Mouse (Mus musculus) neural tube, embryonic 15.5 days (tissue): ENCODE data around the gene Ovca2. TPM values are rescaled to one million over a fixed set of nuclear protein-coding genes. Genes with fewer than 3 reads are reported as not detected.
"Not testable (repeated sequence)": the region's sequence is repeated elsewhere in the genome, so short reads cannot be mapped to it uniquely, and the experiment has no call there.

Experiments used
- ATAC-seq: fragments of 200-750 bp; cut with Nextera tagmentation; 2 replicates; pipeline ENCODE4 v1.8.0; 2017; ENCODE audit warnings: mild to moderate bottlenecking, moderate TSS enrichment, moderate library complexity; ENCODE audit not compliant: low FRiP score
- H3K27ac ChIP-seq: fragments of 300-500 bp; sonication (generic); replicated peaks from 2 replicates; pipeline ENCODE4 v1.5.1; 2015; ENCODE audit warnings: mild to moderate bottlenecking, inconsistent platforms
- H3K27me3 ChIP-seq: fragments of 300-500 bp; sonication (generic); replicated peaks from 2 replicates; pipeline ENCODE4 v1.6.1; 2015; ENCODE audit warnings: inconsistent platforms
- H3K36me3 ChIP-seq: fragments of 300-500 bp; sonication (generic); 2 replicates; pipeline ENCODE4 v1.6.1; 2015; ENCODE audit warnings: inconsistent platforms
- H3K4me1 ChIP-seq: fragments of 300-500 bp; sonication (generic); 2 replicates; pipeline ENCODE4 v1.6.1; 2015; ENCODE audit warnings: inconsistent platforms
- H3K4me2 ChIP-seq: fragments of 300-500 bp; sonication (generic); 2 replicates; pipeline ENCODE4 v1.6.1; 2015; ENCODE audit warnings: inconsistent platforms, mild to moderate bottlenecking, moderate library complexity
- H3K4me3 ChIP-seq: fragments of 300-500 bp; sonication (generic); replicated peaks from 2 replicates; pipeline ENCODE4 v1.5.1; 2015; ENCODE audit warnings: mild to moderate bottlenecking, inconsistent platforms
- H3K9ac ChIP-seq: fragments of 300-500 bp; sonication (generic); replicated peaks from 2 replicates; pipeline ENCODE4 v1.6.1; 2015; ENCODE audit warnings: mild to moderate bottlenecking, inconsistent platforms
- H3K9me3 ChIP-seq: fragments of 300-500 bp; sonication (generic); replicated peaks from 2 replicates; pipeline ENCODE4 v1.6.1; 2016; ENCODE audit warnings: inconsistent platforms
- WGBS: fragments of 180-500 bp; shearing (Covaris S2); methylation state at CpG from one replicate; pipeline ENCODE4 v1.1.7; 2015; ENCODE audit warnings: mixed read lengths; 5-methylcytosine and 5-hydroxymethylcytosine counted together
- polyA plus RNA-seq: library from polyadenylated mRNA; unstranded; fragments of >200 nt; fragmentation: Nextera tagmentation; extraction: Ambion mirVana; gene quantifications from 2 replicates; pipeline ENCODE4 v1.2.1, GENCODE M21; 2015

Ovca2 gene
- polyA plus RNA-seq, 1 experiment from 2014 or later: 12.6 TPM

DNA sequence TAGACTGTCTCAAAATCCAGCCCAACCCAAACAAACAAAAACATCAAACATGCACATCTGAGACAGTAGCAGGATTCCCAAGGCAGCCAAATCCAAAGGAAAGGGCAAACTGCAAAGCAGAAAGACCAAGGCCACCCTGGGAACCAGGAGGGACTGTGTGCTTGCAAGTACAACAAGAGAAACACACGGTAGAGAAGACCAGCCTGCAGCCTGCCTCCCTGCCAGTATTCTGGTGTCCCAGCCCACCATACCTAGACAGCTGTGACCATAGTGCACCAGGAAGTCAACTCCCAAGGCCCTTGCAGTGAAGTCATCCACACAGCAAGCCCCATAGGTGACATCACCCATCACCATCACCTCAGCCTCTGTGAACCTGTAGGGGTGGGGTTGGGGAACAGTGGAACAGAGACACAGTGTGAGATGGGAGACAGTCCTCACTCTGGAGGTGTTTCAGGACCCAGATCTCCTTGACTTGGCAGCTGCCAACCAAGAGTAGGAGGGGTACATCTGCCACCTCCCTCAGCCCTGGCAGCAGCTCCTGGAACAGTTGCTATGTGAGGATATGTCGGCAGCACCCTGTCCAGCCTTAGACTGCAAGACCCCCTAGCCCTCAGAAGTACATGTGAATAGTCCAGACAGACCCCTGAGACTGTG, 5.4 kb upstream of the Ovca2 start:
- 82% methylated on average over 2 of the region's 2 CpGs for WGBS
- Histone ChIP-seq H3K36me3 (peaks cover 30% of the 10 kb centered on the region; the same call in 1 of the 2 replicates), H3K27me3 (no peaks in the 10 kb centered on the region), H3K27ac (no peak overlapping the region), H3K4me3 (no peak overlapping the region), H3K9me3 (no peaks in the 10 kb centered on the region), H3K4me1 (peaks cover 29% of the 10 kb centered on the region), H3K9ac (no peak overlapping the region), H3K4me2 (no peak overlapping the region)
- no peak for ATAC-seq

DNA sequence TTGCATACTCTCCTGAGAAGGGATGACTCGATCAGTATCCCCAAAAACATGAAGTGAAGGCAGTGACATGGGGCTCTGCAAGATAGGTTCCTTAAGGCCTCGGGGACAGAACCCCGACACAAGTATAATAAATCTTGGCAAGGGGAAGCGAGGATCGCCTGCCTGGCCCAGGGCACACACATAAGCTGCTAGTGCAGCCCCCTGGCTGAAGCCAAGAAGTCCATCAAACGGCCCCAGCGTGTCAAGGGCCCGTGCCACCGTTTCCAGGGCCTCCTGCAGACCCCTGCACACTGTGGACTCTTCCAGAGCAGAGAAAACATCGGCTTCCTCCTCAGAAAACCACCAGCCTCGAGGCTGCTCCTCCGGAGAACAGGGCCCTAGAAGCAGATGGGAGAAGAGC, 624 bp downstream of the Ovca2 start:
- peaks cover 25% of the 10 kb centered on the region; the same call in 1 of the 2 replicates for H3K36me3 ChIP-seq
- H3K4me2 ChIP-seq: peak overlapping the region; percentile 87
- H3K27me3 ChIP-seq: no peaks in the 10 kb centered on the region
- 55% methylated on average over 12 of the region's 12 CpGs for WGBS
- no peaks in the 10 kb centered on the region for H3K9me3 ChIP-seq
- H3K9ac ChIP-seq: peak overlapping the region; percentile 79
- peaks cover 37% of the 10 kb centered on the region for H3K4me1 ChIP-seq
- peak overlapping the region; percentile 91 for H3K27ac ChIP-seq
- ATAC-seq: no peak
- H3K4me3 ChIP-seq: peak overlapping the region; percentile 64

DNA sequence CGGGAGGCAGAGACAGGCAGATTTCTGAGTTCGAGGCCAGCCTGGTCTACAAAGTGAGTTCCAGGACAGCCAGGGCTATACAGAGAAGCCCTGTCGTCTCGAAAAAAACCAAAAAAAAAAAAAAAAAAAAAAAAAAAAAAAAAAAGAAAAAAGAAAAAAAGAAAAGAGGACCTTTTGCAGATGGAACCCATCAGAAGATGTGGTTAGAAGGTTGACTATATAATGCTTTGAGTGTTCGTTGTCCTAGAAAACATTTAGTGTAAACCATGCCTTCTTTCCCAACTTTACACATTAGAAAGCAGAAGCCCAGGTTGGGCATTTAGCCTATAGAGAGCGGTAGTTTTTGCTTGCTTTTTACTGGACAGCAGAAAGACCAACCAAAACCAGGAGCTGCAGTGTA, 4.1 kb downstream of the Ovca2 start:
- not testable (repeated sequence) for H3K36me3 ChIP-seq, H3K9me3 ChIP-seq, ATAC-seq, H3K27ac ChIP-seq, H3K27me3 ChIP-seq, H3K4me3 ChIP-seq, H3K9ac ChIP-seq
- peaks cover 67% of the 10 kb centered on the region for H3K4me1 ChIP-seq
- peak overlapping the region; percentile 99 for H3K4me2 ChIP-seq
- 67% methylated on average over 6 of the region's 6 CpGs for WGBS

DNA sequence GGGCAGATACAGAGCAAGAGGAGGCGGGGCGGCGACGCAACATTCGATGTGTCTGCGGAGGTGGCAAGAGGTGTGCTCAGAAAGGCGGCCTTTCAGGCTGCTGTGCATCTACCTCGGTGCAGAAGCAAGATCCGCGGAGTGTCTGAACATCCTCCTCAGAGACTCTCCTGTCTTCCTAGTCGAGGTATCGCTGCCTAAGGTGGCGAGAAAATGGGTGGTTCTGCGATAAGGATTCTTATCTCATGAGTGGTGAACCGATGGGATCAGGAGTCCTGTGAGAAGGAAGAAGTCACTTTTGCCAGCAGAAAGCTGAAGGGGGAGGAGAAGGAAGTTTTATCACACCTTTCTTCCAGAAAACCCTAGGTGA, 4.9 kb downstream of the Ovca2 start:
- ATAC-seq: no peak
- Histone ChIP-seq H3K4me1 (peaks cover 68% of the 10 kb centered on the region), H3K9me3 (no peaks in the 10 kb centered on the region), H3K4me2 (peak overlapping the region; percentile 99), H3K4me3 (peak overlapping the region; percentile 74), H3K36me3 (0 out of 2 replicates have a peak, but pooled peaks cover 3% of the 10 kb centered on the region), H3K27ac (peak overlapping the region; percentile 91), H3K9ac (peak overlapping the region; percentile 60), H3K27me3 (peaks cover 5% of the 10 kb centered on the region; the same call in 1 of the 2 replicates)
- WGBS: 3% methylated on average over 15 of the region's 15 CpGs

DNA sequence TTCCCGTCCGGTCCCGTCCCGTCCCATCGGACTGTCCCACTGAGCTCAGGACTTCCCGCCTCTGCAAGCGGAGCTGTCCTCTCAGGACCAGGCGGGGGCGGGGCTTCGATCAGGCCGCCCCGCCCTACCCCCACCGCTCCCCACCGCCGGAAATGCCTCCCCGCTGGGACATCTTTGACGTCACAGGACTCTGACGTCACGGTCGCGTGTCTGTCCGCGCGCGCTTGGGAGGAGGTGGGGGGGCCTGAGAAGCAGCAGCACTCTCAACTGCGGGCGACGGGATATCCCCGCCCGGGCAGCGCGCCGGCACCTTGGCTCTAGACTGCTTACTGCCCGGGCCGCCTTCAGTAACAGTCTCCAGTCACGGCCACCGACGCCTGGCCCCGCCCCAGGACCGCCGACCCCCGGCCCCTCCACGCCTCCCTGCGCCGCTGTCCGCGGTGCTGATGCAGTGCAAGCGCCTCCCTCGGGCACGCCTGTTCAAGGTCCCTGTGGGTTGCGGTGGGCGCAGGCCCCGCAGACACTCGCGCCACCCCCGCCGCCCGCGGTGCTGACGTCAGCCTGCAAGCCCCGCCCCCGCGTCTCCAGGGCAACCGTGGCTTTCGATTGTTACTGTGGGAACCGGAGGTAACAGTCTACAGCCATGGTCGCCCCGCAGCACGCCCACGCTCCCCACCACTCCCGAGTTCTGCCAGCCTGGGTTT, 5.4 kb downstream of the Ovca2 start:
- Histone ChIP-seq H3K4me2 (peak overlapping the region; percentile 99), H3K27me3 (peaks cover 9% of the 10 kb centered on the region; the same call in 1 of the 2 replicates), H3K9me3 (no peaks in the 10 kb centered on the region), H3K4me1 (peaks cover 72% of the 10 kb centered on the region), H3K4me3 (peak overlapping the region; percentile 74), H3K36me3 (0 out of 2 replicates have a peak, but pooled peaks cover 3% of the 10 kb centered on the region), H3K9ac (peak overlapping the region; percentile 60), H3K27ac (peak overlapping the region; percentile 91)
- WGBS: under 1% methylated on average over 65 of the region's 71 CpGs
- peak; percentile 51 for ATAC-seq

DNA sequence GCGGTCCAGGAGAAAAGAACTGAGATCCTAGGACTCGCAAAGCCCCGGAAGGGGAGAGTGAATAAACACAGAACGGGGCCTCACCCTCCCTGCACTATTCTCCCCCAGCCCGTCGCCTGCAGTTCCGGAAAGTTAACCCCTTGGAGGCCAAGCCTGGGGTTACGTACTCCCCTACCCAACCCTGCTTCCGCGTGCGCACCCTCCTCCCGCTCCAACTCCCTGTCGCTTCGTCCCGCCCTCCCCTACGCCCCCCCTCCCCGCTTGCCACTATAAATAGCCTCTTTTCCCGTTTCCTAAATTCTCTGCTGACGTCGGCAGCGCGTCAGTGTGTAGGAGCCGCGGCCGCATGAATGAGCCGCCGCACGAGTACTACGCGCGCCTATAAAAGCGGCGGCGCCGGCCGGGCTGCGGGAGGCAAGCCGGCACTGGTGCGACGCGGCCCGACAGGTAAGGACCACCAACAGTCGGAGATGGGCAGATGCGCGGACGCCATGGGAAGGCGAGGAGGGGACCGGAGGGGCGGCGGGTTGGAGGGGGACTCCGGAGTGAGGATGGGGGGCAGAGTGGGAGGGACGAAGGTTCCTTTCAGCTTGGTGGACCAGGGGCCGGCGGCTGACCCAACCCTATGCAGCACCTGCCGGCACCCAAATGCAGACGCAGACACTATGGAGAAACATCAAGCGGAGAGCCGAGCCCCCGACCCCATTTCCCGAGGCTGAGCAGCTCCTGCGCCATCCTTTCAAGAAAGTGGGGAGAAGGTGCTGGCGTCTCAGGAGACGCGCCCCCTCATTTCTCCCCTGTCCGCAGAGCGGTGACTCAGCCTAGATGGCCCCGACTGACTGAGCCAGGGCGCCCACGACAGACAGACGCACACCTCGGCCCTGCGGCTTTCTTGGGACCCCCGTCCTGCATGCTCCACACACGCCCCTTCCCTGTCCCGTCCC, 6.2 kb downstream of the Ovca2 start:
- under 1% methylated on average over 73 of the region's 75 CpGs for WGBS
- ATAC-seq: peak; percentile 10
- peak overlapping the region; percentile 99 for H3K4me2 ChIP-seq
- H3K9ac ChIP-seq: peak overlapping the region; percentile 60
- peaks cover 17% of the 10 kb centered on the region for H3K27me3 ChIP-seq
- peak overlapping the region; percentile 91 for H3K27ac ChIP-seq
- peak overlapping the region; percentile 74 for H3K4me3 ChIP-seq
- peaks cover 71% of the 10 kb centered on the region for H3K4me1 ChIP-seq
- H3K36me3 ChIP-seq: 0 out of 2 replicates have a peak, but pooled peaks cover 1% of the 10 kb centered on the region
- no peaks in the 10 kb centered on the region for H3K9me3 ChIP-seq

DNA sequence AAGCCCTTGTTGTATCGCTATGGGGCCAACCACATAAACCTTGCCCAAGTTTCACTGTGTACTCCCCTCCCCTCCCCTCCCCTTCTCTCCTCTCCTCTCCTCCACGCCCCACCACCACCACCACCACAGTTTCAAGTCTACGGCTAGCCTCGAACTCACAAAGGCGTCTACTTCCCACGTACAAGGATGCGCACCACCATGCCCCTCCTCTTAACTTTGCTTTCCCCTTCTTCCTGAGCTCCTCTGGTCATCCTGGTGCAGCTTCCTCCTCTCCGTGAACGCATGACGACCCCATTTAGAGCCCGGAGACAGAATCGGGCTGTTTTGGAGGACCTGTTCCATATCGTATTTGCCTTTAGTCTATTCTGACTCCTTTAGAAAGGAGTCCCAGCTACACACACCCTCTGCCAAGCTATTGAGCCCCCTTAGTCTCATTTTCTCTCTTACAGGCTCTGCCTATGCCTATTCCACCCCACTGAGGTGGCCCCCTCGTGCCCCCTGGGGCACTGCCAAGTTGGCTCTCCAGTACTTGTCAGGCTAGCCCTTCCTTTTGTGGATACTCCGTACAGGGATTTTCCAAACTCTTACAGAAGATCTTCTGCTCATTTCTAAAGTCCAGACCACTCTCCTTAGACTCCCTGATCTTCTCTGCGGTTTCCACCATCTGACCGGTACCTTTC, 7.3 kb downstream of the Ovca2 start:
- Histone ChIP-seq H3K36me3 (no peaks in the 10 kb centered on the region), H3K4me2 (peak overlapping the region; percentile 99), H3K27ac (0 out of 2 replicates have a peak overlapping the region, but pooled peaks have one; percentile 91), H3K27me3 (peaks cover 28% of the 10 kb centered on the region), H3K9me3 (no peaks in the 10 kb centered on the region), H3K9ac (0 out of 2 replicates have a peak overlapping the region, but pooled peaks have one; percentile 60), H3K4me3 (peak overlapping the region; percentile 74), H3K4me1 (peaks cover 78% of the 10 kb centered on the region)
- 8% methylated on average over 17 of the region's 17 CpGs for WGBS
- no peak for ATAC-seq

DNA sequence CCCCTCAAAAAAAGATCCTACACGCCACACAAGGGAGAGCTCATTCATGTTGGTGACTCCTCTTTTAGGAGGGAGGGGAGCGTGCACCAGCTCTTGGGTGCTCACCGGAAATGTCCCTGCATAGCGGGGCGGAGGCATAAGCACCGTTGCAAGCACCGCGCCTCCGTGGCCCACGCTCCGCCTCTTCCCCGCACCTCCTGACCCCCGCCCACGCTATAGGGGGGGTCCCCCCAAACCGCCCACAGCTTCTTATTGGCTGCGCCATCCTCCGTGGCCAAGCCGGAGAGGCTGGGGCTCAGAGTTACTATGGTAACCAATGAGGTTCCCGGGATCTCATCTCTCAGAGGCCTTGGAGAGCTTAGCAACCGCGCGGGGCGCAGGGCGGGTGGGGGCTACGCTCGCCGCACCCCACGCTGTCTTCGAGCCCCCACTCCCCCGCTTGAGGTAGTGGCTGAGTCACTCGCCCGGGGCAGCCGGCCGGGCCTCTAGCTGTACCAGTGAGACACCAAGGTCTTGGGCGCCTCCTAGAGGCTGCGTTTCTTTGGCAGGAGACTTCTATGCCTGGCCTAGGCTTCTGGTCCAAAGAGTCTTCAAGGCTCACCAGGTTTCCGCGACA, 8.4 kb downstream of the Ovca2 start:
- under 1% methylated on average over 38 of the region's 38 CpGs for WGBS
- H3K4me2 ChIP-seq: peak overlapping the region; percentile 99
- H3K27ac ChIP-seq: peak overlapping the region; percentile 72
- no peaks in the 10 kb centered on the region for H3K36me3 ChIP-seq
- H3K9me3 ChIP-seq: no peaks in the 10 kb centered on the region
- H3K4me1 ChIP-seq: peaks cover 88% of the 10 kb centered on the region
- H3K27me3 ChIP-seq: peaks cover 39% of the 10 kb centered on the region
- peak overlapping the region; percentile 39 for H3K9ac ChIP-seq
- ATAC-seq: peak; percentile 71
- peak overlapping the region; percentile 53 for H3K4me3 ChIP-seq

DNA sequence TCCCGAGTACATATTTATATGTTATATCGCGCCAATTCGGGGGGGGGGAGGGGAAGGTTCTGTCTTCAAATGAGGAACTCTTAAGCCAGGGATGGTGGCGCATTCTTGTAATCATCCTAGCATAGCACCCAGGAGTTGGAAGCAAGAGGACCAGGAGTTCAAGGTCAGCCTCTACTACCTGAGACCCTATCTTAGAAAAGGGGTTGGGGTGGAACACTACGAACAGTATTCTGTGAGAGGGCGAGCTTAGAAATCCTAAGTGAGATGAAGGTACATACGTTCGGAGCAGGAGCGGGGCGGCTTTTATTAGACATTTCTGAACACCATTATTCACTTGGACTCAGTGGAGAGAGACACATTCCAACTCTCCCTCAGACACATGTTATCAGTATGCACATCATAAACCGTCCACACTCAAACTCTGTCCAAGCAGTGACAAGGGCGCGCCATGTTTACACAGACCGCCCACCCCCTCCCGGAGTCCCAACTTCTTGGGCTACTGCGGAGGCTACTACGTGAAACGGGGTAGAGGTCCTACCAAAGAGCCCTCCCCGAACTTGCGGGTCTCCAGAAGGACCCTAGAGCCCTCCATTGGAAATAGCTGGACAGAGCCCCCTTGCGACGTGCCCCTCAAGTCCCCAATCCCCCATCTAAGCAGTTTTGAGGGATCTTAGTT, 9.1 kb downstream of the Ovca2 start, which contains the start of gene Hic1:
Gene Hic1, minus strand, starts transcription at position 115 of the 676 bp plus-strand sequence.
- Histone ChIP-seq H3K4me3 (peak within 1 kb of the TSS; percentile 53), H3K27me3 (peaks cover 46% of the 10 kb centered on the region), H3K4me1 (peaks cover 95% of the 10 kb centered on the region)

More for the DNA sequence above, 9.1 kb downstream of the Ovca2 start, which contains the start of gene Hic1:
- H3K4me2 ChIP-seq: peak within 1 kb of the TSS; percentile 99
- peak within 1 kb of the TSS; percentile 72 for H3K27ac ChIP-seq
- H3K36me3 ChIP-seq: no peaks in the 10 kb centered on the region
- WGBS: 7% methylated on average over 23 of the region's 23 CpGs
- ATAC-seq: no peak
- H3K9ac ChIP-seq: peak within 1 kb of the TSS; percentile 61
- no peaks in the 10 kb centered on the region for H3K9me3 ChIP-seq
